Mouse (Mus musculus) liver, embryonic 14.5 days (tissue): ENCODE results near the gene Kctd10.

Experiments
- CTCF ChIP-seq: IDR thresholded peaks from 2 replicates; pipeline ENCODE4 v1.5.1; 2016; ENCODE audit warnings: antibody characterized with exemption, low read depth, control low read depth
- EP300 ChIP-seq: IDR thresholded peaks from 2 replicates; pipeline ENCODE4 v1.6.1; 2016; ENCODE audit warnings: antibody characterized with exemption, low read depth

DNA sequence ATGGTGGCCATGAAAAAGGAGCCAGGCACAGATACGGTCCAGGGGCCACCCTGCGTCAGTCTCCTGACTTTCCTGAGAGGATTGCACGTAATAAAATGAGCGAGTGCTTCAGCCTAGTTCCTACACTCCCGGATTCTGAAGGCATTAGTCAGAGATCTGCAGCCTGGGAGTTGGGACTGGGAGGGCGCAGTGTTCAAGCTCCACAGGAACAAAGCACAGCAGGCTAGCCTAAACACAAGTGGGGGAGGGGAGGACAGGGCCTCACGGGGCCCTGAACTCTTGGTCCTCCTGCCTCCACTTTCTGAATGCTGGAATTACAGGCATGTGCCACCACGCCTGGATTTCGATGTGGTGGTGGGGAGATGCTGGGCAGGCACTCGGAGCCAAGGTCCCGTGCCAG is 7.7 kb downstream of the Kctd10 start:
- TF ChIP-seq CTCF = no peak
- TF ChIP-seq EP300 = no peak
